Mouse (Mus musculus): ENCODE data around the gene Tnni2.

DNA sequence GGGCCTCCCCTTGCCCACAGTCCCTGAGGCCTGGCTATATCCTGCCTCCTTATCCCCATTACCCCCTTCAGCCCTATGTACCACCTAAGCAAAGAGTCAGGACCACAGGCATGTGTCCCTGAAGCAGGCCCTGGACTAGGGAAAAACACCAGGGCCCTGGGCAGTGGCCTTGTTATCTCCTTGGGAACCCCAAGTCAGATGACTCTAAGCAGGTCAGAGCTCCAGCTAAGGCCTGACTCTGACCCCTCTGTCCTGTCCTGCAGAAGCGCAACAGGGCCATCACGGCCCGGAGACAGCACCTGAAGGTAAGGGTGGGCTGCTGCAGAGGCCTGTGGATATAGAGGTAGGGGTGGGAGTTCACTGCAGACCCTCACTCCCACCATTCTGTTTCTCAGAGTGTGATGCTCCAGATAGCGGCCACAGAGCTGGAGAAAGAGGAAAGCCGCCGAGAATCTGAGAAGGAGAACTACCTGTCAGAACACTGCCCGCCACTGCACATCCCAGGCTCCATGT is 1.4 kb downstream of the Tnni2 start:
- TF ChIP-seq GATA1 (IDR thresholded peaks at IDR 0.05; ENCODE audit: low read length) (no peak), TAL1 (IDR thresholded peaks at IDR 0.05; ENCODE audit: low read length) (no peak)
